Mouse (Mus musculus) heart, embryonic 11.5 days (tissue): ENCODE measurements around the gene Golga7b. TPM values are rescaled to one million over a fixed set of nuclear protein-coding genes. Genes with fewer than 3 reads are reported as not detected.

Experiments
- ATAC-seq: fragments of 200-750 bp; cut with Nextera tagmentation; replicated peaks from 2 replicates; pipeline ENCODE4 v1.8.0; 2017; ENCODE audit warnings: moderate library complexity; ENCODE audit not compliant: insufficient number of reproducible peaks, low FRiP score, low TSS enrichment
- H3K27ac ChIP-seq: fragments of 300-500 bp; sonication (generic); 2 replicates; pipeline ENCODE4 v1.5.1; 2014; ENCODE audit warnings: mild to moderate bottlenecking, low read depth, low read length
- H3K27me3 ChIP-seq: fragments of 300-500 bp; sonication (generic); 2 replicates; pipeline ENCODE4 v1.6.1; 2014; ENCODE audit warnings: mild to moderate bottlenecking, low read length, mixed read lengths; ENCODE audit not compliant: control insufficient read depth, insufficient read depth
- H3K36me3 ChIP-seq: fragments of 300-500 bp; sonication (generic); 2 replicates; pipeline ENCODE4 v1.6.1; 2014; ENCODE audit warnings: mild to moderate bottlenecking, low read length, moderate library complexity, mixed read lengths; ENCODE audit not compliant: control insufficient read depth, insufficient read depth
- H3K4me1 ChIP-seq: fragments of 300-500 bp; sonication (generic); 2 replicates; pipeline ENCODE4 v1.6.1; 2014; ENCODE audit warnings: low read length; ENCODE audit not compliant: control insufficient read depth, insufficient read depth
- H3K4me2 ChIP-seq: fragments of 300-500 bp; sonication (generic); 2 replicates; pipeline ENCODE4 v1.6.1; 2014; ENCODE audit warnings: mild to moderate bottlenecking, moderate library complexity
- H3K4me3 ChIP-seq: fragments of 300-500 bp; sonication (generic); 2 replicates; pipeline ENCODE4 v1.5.1; 2014; ENCODE audit warnings: low read depth, low read length
- H3K9ac ChIP-seq: fragments of 300-500 bp; sonication (generic); 2 replicates; pipeline ENCODE4 v1.6.1; 2014; ENCODE audit warnings: mild to moderate bottlenecking, low read depth, low read length, moderate library complexity
- H3K9me3 ChIP-seq: fragments of 300-500 bp; sonication (generic); replicated peaks from 2 replicates; pipeline ENCODE4 v1.6.1; 2016; ENCODE audit warnings: low read length; ENCODE audit not compliant: control insufficient read depth
- WGBS: fragments of 180-500 bp; shearing (Covaris S2); extraction: QIAGEN DNeasy Blood & Tissue Kit; methylation state at CpG from one replicate; pipeline ENCODE4 v1.1.7; 2014; ENCODE audit not compliant: insufficient replicate concordance; 5-methylcytosine and 5-hydroxymethylcytosine counted together
- polyA plus RNA-seq: library from polyadenylated mRNA; unstranded; fragments of >200 nt; fragmentation: Nextera tagmentation; extraction: Ambion mirVana; gene quantifications from 2 replicates; pipeline ENCODE4 v1.2.1, GENCODE M21; 2014

The Golga7b gene
- polyA plus RNA-seq, 1 experiment from 2014 or later = 0.10 TPM

GRCm38 (mm10) chr19:42293216-42293615, 45.8 kb downstream of the Golga7b start:
- no peak for ATAC-seq
- 65% methylated on average over 6 of the region's 6 CpGs for WGBS
- H3K36me3 ChIP-seq = no peaks in the 10 kb centered on the region

DNA sequence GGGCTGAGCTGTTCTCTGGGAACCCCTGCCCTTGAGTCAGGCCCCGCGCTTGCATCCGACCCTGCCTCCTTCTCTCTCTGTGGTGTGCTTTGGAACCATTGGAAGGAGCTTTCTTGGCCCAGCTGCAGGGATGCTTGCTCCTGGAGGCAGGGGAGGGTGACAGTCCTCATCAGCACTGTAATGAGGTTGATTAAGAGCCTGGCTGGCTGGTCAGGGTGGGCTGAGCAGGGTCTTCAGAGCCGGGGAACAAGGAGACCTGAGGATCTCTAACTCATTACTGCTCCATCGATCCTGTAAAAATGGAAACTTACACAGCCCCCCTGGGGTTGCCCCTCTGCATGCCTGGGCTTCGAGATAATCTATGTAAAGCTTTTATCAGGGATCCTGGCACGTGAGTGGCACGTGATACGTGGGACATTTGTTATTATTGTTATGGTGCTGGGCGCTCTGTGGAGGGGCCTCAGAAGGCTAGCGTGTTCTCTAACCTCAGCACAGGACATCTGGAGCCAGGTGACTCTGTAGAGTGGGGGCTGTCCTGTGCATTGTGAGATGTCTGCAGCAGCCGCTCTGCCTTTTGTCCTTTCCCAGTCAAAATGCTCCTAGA, 55.9 kb downstream of the Golga7b start:
- no peak for ATAC-seq
- WGBS = 54% methylated on average over 12 of the region's 12 CpGs
- peaks cover 8% of the 10 kb centered on the region for H3K4me1 ChIP-seq
- H3K9ac ChIP-seq = no peak overlapping the region
- H3K4me2 ChIP-seq = no peak overlapping the region
- H3K4me3 ChIP-seq = no peak overlapping the region
- no peak overlapping the region for H3K27ac ChIP-seq
- H3K36me3 ChIP-seq = no peaks in the 10 kb centered on the region
- H3K27me3 ChIP-seq = peaks cover 13% of the 10 kb centered on the region
- H3K9me3 ChIP-seq = no peaks in the 10 kb centered on the region

More at GRCm38 (mm10) chr19:42293216-42293615, 45.8 kb downstream of the Golga7b start:
- Histone ChIP-seq H3K4me1 (no peaks in the 10 kb centered on the region; the same call in 1 of the 2 replicates), H3K4me3 (no peak overlapping the region), H3K27me3 (peaks cover 3% of the 10 kb centered on the region; the same call in 1 of the 2 replicates), H3K9me3 (no peaks in the 10 kb centered on the region), H3K9ac (no peak overlapping the region), H3K4me2 (no peak overlapping the region), H3K27ac (no peak overlapping the region)

DNA sequence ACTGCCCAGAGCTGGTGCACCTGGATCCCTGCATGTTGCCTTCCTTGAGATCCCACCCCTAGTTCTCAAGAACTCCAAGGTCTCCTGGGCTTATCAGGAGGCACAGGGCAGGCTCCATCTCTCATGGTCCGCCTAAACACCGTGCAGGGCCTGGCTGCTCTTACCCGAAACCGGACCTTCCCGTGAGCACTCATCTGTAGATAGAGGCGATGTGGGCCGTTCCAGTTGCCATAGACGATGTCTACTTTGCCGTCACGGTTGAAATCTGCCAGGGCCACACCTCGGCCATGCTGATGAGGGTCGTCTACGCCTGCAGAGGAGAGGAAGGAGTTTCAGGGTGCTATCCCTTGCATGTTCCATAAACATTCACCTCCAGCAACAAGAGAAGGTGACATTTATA, 57.1 kb downstream of the Golga7b start:
- no peak for ATAC-seq
- WGBS = 78% methylated on average over 13 of the region's 13 CpGs
- peaks cover 16% of the 10 kb centered on the region for H3K27me3 ChIP-seq

DNA sequence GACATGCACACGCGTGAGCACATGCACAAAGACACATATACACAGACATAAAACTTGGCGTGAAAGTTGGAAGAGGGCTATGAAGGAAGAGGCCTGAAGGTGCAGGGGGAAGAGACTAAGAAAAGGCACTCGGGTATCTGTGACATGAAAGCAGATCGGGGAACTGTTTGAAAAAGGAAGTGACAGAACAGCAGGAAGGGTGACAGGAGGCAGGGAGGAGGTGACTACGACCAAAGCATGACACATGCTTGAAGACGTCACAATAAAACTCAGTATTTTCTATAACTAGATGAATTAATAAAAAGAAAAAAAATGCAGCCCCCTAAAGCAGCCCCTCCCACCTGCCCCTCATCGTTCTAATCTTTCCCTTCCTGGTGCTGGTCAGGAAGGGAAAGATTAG, 58.4 kb downstream of the Golga7b start:
- Histone ChIP-seq H3K4me3 (no peak overlapping the region), H3K9ac (no peak overlapping the region), H3K4me2 (no peak overlapping the region), H3K4me1 (peaks cover 8% of the 10 kb centered on the region), H3K27me3 (peaks cover 14% of the 10 kb centered on the region), H3K36me3 (no peaks in the 10 kb centered on the region), H3K27ac (no peak overlapping the region), H3K9me3 (no peaks in the 10 kb centered on the region)
- WGBS = 53% methylated on average over 8 of the region's 8 CpGs
- ATAC-seq = no peak

More for the DNA sequence above, 57.1 kb downstream of the Golga7b start:
- H3K27ac ChIP-seq = no peak overlapping the region
- no peak overlapping the region for H3K4me3 ChIP-seq
- peaks cover 8% of the 10 kb centered on the region for H3K4me1 ChIP-seq
- H3K9me3 ChIP-seq = no peaks in the 10 kb centered on the region
- H3K36me3 ChIP-seq = no peaks in the 10 kb centered on the region
- H3K4me2 ChIP-seq = no peak overlapping the region
- H3K9ac ChIP-seq = no peak overlapping the region

GRCm38 (mm10) chr19:42306202-42306601, 58.8 kb downstream of the Golga7b start:
- Histone ChIP-seq H3K4me3 (no peak overlapping the region), H3K9ac (no peak overlapping the region), H3K4me2 (no peak overlapping the region), H3K36me3 (no peaks in the 10 kb centered on the region), H3K27ac (no peak overlapping the region), H3K9me3 (no peaks in the 10 kb centered on the region), H3K27me3 (peaks cover 13% of the 10 kb centered on the region), H3K4me1 (peaks cover 8% of the 10 kb centered on the region)
- no peak for ATAC-seq
- WGBS = 44% methylated on average over 7 of the region's 7 CpGs

DNA sequence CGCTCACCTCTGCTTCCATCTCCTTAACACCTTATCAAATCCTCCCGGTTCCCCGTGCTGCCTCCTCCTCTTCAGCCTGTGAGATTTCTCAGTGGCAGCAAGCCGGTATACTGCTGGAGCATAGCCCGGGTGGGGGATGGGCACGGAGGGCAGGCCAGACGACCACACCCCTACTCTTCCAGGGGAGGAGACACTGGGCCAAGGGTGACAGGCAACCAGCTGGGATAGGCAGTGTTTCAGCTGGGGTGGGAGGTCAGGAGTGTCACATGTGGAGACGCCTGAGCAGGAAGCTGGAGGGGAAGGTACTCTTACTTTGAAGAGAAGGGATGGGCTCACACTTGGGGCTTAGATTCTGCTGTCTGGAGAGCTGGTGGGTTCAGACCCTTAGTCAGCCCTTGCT, 59.6 kb downstream of the Golga7b start:
- H3K9ac ChIP-seq = no peak overlapping the region
- WGBS = 3% methylated on average over 8 of the region's 8 CpGs
- no peak overlapping the region for H3K27ac ChIP-seq
- no peak overlapping the region for H3K4me2 ChIP-seq
- no peak overlapping the region for H3K4me3 ChIP-seq
- H3K9me3 ChIP-seq = no peaks in the 10 kb centered on the region
- H3K36me3 ChIP-seq = no peaks in the 10 kb centered on the region
- H3K27me3 ChIP-seq = peaks cover 8% of the 10 kb centered on the region
- peaks cover 8% of the 10 kb centered on the region for H3K4me1 ChIP-seq
- no peak for ATAC-seq

- Histone ChIP-seq H3K4me3 (no peak overlapping the region), H3K36me3 (no peaks in the 10 kb centered on the region), H3K9ac (no peak overlapping the region), H3K27me3 (peaks cover 5% of the 10 kb centered on the region), H3K27ac (no peak overlapping the region), H3K9me3 (no peaks in the 10 kb centered on the region), H3K4me1 (peaks cover 8% of the 10 kb centered on the region), H3K4me2 (no peak overlapping the region)
- 80% methylated on average over 12 of the region's 12 CpGs for WGBS
- no peak for ATAC-seq
Measured at GRCm38 (mm10) chr19:42308931-42309330, 61.6 kb downstream of the Golga7b start.

- Histone ChIP-seq H3K4me1 (peaks cover 6% of the 10 kb centered on the region), H3K36me3 (no peaks in the 10 kb centered on the region), H3K4me3 (no peak overlapping the region), H3K9me3 (no peaks in the 10 kb centered on the region), H3K27me3 (peaks cover 10% of the 10 kb centered on the region), H3K4me2 (no peak overlapping the region), H3K9ac (no peak overlapping the region), H3K27ac (no peak overlapping the region)
- no peak for ATAC-seq
- WGBS = 34% methylated on average over 2 of the region's 2 CpGs
Measured at GRCm38 (mm10) chr19:42311332-42311731, 64.0 kb downstream of the Golga7b start.

- Histone ChIP-seq H3K4me2 (no peak overlapping the region), H3K36me3 (no peaks in the 10 kb centered on the region), H3K4me3 (no peak overlapping the region), H3K4me1 (no peaks in the 10 kb centered on the region), H3K9me3 (no peaks in the 10 kb centered on the region), H3K27me3 (peaks cover 14% of the 10 kb centered on the region), H3K27ac (no peak overlapping the region), H3K9ac (no peak overlapping the region)
- ATAC-seq = no peak
- 65% methylated on average over 3 of the region's 3 CpGs for WGBS
Measured at GRCm38 (mm10) chr19:42312191-42312590, 64.8 kb downstream of the Golga7b start.
